Mouse (Mus musculus) heart, embryonic 11.5 days (tissue): ENCODE measurements around the gene Baiap2l2. TPM values are rescaled to one million over a fixed set of nuclear protein-coding genes. Genes with fewer than 3 reads are reported as not detected.

ENCODE experiments used
- ATAC-seq: fragments of 200-750 bp; cut with Nextera tagmentation; replicated peaks from 2 replicates; pipeline ENCODE4 v1.8.0; 2017; ENCODE audit warnings: moderate library complexity; ENCODE audit not compliant: insufficient number of reproducible peaks, low FRiP score, low TSS enrichment
- H3K27ac ChIP-seq: fragments of 300-500 bp; sonication (generic); 2 replicates; pipeline ENCODE4 v1.5.1; 2014; ENCODE audit warnings: mild to moderate bottlenecking, low read depth, low read length
- H3K27me3 ChIP-seq: fragments of 300-500 bp; sonication (generic); 2 replicates; pipeline ENCODE4 v1.6.1; 2014; ENCODE audit warnings: mild to moderate bottlenecking, low read length, mixed read lengths; ENCODE audit not compliant: control insufficient read depth, insufficient read depth
- H3K36me3 ChIP-seq: fragments of 300-500 bp; sonication (generic); 2 replicates; pipeline ENCODE4 v1.6.1; 2014; ENCODE audit warnings: mild to moderate bottlenecking, low read length, moderate library complexity, mixed read lengths; ENCODE audit not compliant: control insufficient read depth, insufficient read depth
- H3K4me1 ChIP-seq: fragments of 300-500 bp; sonication (generic); 2 replicates; pipeline ENCODE4 v1.6.1; 2014; ENCODE audit warnings: low read length; ENCODE audit not compliant: control insufficient read depth, insufficient read depth
- H3K4me2 ChIP-seq: fragments of 300-500 bp; sonication (generic); 2 replicates; pipeline ENCODE4 v1.6.1; 2014; ENCODE audit warnings: mild to moderate bottlenecking, moderate library complexity
- H3K4me3 ChIP-seq: fragments of 300-500 bp; sonication (generic); 2 replicates; pipeline ENCODE4 v1.5.1; 2014; ENCODE audit warnings: low read depth, low read length
- H3K9ac ChIP-seq: fragments of 300-500 bp; sonication (generic); 2 replicates; pipeline ENCODE4 v1.6.1; 2014; ENCODE audit warnings: mild to moderate bottlenecking, low read depth, low read length, moderate library complexity
- H3K9me3 ChIP-seq: fragments of 300-500 bp; sonication (generic); replicated peaks from 2 replicates; pipeline ENCODE4 v1.6.1; 2016; ENCODE audit warnings: low read length; ENCODE audit not compliant: control insufficient read depth
- WGBS: fragments of 180-500 bp; shearing (Covaris S2); extraction: QIAGEN DNeasy Blood & Tissue Kit; methylation state at CpG from one replicate; pipeline ENCODE4 v1.1.7; 2014; ENCODE audit not compliant: insufficient replicate concordance; 5-methylcytosine and 5-hydroxymethylcytosine counted together
- polyA plus RNA-seq: library from polyadenylated mRNA; unstranded; fragments of >200 nt; fragmentation: Nextera tagmentation; extraction: Ambion mirVana; gene quantifications from 2 replicates; pipeline ENCODE4 v1.2.1, GENCODE M21; 2014

Gene Baiap2l2
- polyA plus RNA-seq, 1 experiment from 2014 or later: 11.1 TPM

- Histone ChIP-seq H3K9me3 (no peaks in the 10 kb centered on the region), H3K27ac (no peak overlapping the region), H3K36me3 (no peaks in the 10 kb centered on the region), H3K4me2 (peak overlapping the region; percentile 88; the same call in 1 of the 2 replicates), H3K27me3 (no peaks in the 10 kb centered on the region), H3K4me3 (no peak overlapping the region), H3K9ac (no peak overlapping the region), H3K4me1 (peaks cover 37% of the 10 kb centered on the region)
- no peak for ATAC-seq
- 62% methylated on average over 4 of the region's 4 CpGs for WGBS
These were observed 40.9 kb upstream of the Baiap2l2 start for GRCm38 (mm10) chr15:79326264-79326663.

DNA sequence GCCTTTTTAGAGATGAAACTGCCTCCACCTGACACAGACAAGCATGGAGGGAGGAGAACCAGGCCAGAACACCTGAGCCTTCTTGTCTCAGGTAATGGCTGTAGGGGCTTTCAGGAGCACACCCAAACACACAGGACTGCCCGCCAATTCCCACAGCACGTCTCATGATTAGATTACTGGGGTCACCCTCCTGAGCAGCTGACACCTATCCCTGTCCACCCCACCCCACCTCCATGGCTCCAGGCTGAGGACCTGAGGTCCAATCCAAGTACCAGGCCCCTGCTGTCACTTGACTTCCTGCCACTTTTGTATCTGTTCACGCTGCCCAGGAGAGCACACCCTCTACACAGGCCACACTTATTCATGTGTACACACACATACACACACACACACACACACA is 40.4 kb upstream of the Baiap2l2 start:
- no peak overlapping the region for H3K4me2 ChIP-seq

DNA sequence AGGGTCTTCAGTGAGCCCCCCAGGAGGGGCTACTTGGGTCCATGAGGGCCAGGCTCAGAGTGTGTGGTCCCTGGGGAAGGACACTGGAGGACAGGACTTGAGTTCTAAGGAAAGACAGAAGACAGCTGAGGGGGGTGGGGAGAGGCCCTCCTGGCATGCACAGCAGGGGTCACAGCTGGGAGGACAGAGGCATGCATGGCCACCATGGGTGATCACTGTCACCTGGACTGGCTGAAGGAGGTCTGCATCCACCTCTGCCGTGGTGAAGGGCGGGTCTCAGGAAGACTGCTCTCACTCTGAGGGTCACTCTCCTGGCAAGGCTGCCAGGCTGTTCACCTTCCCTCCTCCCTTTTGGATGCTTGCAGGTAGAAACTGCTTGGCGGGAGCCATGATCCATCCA is 39.0 kb upstream of the Baiap2l2 start:
- WGBS: 63% methylated on average over 3 of the region's 3 CpGs
- ATAC-seq: no peak
- Histone ChIP-seq H3K9ac (no peak overlapping the region), H3K27ac (peak overlapping the region; percentile 46), H3K4me3 (no peak overlapping the region), H3K4me1 (peaks cover 37% of the 10 kb centered on the region), H3K9me3 (no peaks in the 10 kb centered on the region), H3K27me3 (no peaks in the 10 kb centered on the region), H3K4me2 (no peak overlapping the region), H3K36me3 (no peaks in the 10 kb centered on the region)

More for the DNA sequence above, 40.4 kb upstream of the Baiap2l2 start:
- Histone ChIP-seq H3K9me3 (no peaks in the 10 kb centered on the region), H3K4me3 (no peak overlapping the region), H3K36me3 (no peaks in the 10 kb centered on the region), H3K27ac (no peak overlapping the region), H3K9ac (peak overlapping the region; percentile 4; the same call in 1 of the 2 replicates), H3K4me1 (peaks cover 37% of the 10 kb centered on the region), H3K27me3 (no peaks in the 10 kb centered on the region)
- no peak for ATAC-seq
- WGBS: 60% methylated on average over 3 of the region's 3 CpGs

GRCm38 (mm10) chr15:79323791-79324155 is 38.4 kb upstream of the Baiap2l2 start:
- Histone ChIP-seq H3K27ac (peak overlapping the region; percentile 46), H3K4me3 (no peak overlapping the region), H3K9me3 (no peaks in the 10 kb centered on the region), H3K4me2 (no peak overlapping the region), H3K9ac (no peak overlapping the region; the same call in 1 of the 2 replicates), H3K36me3 (no peaks in the 10 kb centered on the region), H3K4me1 (peaks cover 37% of the 10 kb centered on the region), H3K27me3 (no peaks in the 10 kb centered on the region)
- WGBS: 74% methylated on average over 4 of the region's 4 CpGs
- ATAC-seq: no peak

DNA sequence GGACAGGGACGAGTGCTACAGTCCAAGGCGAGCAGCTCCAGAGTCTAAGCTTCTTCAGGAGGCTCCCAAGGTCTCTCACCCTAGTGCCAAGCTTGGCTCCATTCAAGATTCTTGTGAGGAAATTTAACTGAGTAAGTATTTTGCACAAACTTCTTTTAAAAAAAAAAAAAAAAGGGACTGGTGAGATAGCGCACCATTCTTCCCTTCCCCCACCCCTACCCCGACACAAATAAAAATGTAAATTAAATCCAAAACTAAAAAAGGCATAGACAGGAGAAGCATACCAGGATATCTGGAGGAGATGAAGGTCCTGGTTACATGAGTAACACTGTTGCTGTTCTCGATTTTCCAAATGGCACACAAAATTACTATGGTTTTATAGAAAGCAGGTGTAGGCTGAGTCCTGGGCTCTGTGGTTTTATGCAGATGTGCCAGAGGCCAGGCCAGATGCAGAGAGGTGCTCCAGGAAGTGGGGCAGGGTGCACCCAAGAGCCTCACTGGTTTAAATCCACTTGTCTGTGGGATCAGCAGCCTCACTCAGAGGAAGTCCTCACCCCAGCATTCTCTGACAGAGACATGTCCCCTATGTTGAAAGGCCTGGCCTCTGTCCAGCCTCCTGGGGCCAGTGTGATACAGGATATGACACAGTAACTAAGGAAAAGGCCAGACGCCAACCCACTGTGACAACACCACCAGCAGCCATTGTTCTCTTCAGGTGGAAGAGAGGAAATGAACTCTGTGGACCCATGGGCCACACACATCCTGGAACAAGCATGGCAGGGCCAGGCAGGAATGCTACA is 37.9 kb upstream of the Baiap2l2 start:
- WGBS: 66% methylated on average over 6 of the region's 6 CpGs
- no peak overlapping the region for H3K4me3 ChIP-seq
- H3K4me2 ChIP-seq: no peak overlapping the region
- peak overlapping the region; percentile 39; the same call in 1 of the 2 replicates for H3K9ac ChIP-seq
- H3K36me3 ChIP-seq: no peaks in the 10 kb centered on the region
- no peaks in the 10 kb centered on the region for H3K27me3 ChIP-seq
- peak overlapping the region; percentile 68 for H3K27ac ChIP-seq
- H3K9me3 ChIP-seq: no peaks in the 10 kb centered on the region
- no peak for ATAC-seq
- H3K4me1 ChIP-seq: peaks cover 37% of the 10 kb centered on the region

- Histone ChIP-seq H3K4me2 (no peak overlapping the region), H3K27me3 (no peaks in the 10 kb centered on the region), H3K9me3 (no peaks in the 10 kb centered on the region), H3K36me3 (no peaks in the 10 kb centered on the region), H3K4me1 (peaks cover 37% of the 10 kb centered on the region), H3K9ac (peak overlapping the region; percentile 39; the same call in 1 of the 2 replicates), H3K4me3 (no peak overlapping the region), H3K27ac (peak overlapping the region; percentile 68; the same call in 1 of the 2 replicates)
- ATAC-seq: no peak
- 45% methylated on average over 11 of the region's 11 CpGs for WGBS
These were observed 37.1 kb upstream of the Baiap2l2 start for GRCm38 (mm10) chr15:79322281-79322990.

DNA sequence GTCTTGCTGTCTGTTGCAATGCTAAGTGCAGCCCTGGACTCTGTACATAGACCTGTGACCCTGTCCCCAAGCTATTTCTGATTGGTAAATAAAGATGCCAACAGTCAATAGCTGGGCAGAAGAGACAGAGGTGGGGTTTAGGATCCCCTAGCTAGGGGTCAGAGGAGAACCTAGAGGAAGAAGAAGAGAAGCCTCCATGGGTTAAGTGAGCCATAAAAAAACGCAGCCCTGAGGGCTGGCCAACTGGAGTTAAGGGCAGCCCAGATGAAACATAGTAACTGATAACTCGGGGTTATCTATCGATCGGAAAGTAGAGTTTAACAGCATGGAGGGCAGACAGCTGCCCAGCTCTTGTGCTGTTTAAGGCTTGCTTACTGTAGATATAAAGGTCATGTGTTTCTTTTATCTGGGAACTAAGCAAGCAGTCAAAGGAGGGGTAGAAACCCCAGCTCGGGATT is 36.4 kb upstream of the Baiap2l2 start:
- H3K4me3 ChIP-seq: no peak overlapping the region
- H3K4me2 ChIP-seq: no peak overlapping the region
- H3K27me3 ChIP-seq: no peaks in the 10 kb centered on the region
- peak overlapping the region; percentile 68; the same call in 1 of the 2 replicates for H3K27ac ChIP-seq
- WGBS: 51% methylated on average over 5 of the region's 5 CpGs
- H3K4me1 ChIP-seq: peaks cover 35% of the 10 kb centered on the region
- no peaks in the 10 kb centered on the region for H3K9me3 ChIP-seq
- no peak for ATAC-seq
- no peaks in the 10 kb centered on the region for H3K36me3 ChIP-seq
- no peak overlapping the region for H3K9ac ChIP-seq

DNA sequence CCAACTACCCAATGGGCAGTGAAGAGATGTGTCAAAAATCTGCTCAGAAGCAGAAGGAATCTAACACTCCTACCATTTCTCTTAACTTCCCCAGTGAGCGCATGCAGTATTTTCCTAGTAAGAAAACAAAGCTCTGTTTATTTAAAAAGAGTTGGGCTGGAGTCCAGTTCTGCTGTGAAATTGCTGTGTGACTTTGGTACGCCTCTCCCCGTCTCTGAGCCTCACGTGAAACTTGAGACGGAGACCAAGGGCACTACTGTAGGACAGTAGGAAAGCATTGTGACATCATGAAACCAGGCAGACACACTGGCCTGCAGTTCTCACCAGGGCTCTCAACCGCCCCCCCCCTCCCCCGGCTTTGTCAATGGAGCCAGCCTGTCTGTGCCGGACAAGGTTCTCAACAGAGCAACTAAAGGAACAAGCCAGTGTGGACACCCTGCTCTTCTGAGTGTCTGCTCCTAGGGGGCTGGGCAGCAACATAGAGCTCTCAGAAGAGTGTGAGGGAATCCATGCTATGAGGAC is 28.6 kb upstream of the Baiap2l2 start:
- Histone ChIP-seq H3K4me2 (no peak overlapping the region), H3K36me3 (no peaks in the 10 kb centered on the region), H3K4me1 (0 out of 2 replicates have a peak, but pooled peaks cover 4% of the 10 kb centered on the region), H3K4me3 (no peak overlapping the region), H3K9ac (no peak overlapping the region), H3K27me3 (no peaks in the 10 kb centered on the region), H3K9me3 (no peaks in the 10 kb centered on the region), H3K27ac (no peak overlapping the region)
- 51% methylated on average over 8 of the region's 8 CpGs for WGBS
- ATAC-seq: no peak
